Mouse (Mus musculus) monocyte, adult 5-6 weeks (primary cell): ENCODE results near the gene Vnn3. TPM values are rescaled to one million over a fixed set of nuclear protein-coding genes. Genes with fewer than 3 reads are reported as not detected.

Experiments
- ATAC-seq: fragments of 153-309, 156-312 bp; replicated peaks from 2 replicates; pipeline ENCODE4 v1.8.0; 2017; ENCODE audit warnings: mild to moderate bottlenecking; ENCODE audit not compliant: low TSS enrichment, insufficient number of reproducible peaks, severe bottlenecking, poor library complexity, low FRiP score
- total RNA-seq: library from RNA; stranded (forward); fragments of 200-1000, 200-491, 200-594 nt; gene quantifications from 3 replicates; pipeline ENCODE4 v1.2.3, GENCODE M21; 2017

Vnn3 gene
- 8.6 to 16.8 TPM (median 14.7 TPM) in 3 replicates for total RNA-seq

DNA sequence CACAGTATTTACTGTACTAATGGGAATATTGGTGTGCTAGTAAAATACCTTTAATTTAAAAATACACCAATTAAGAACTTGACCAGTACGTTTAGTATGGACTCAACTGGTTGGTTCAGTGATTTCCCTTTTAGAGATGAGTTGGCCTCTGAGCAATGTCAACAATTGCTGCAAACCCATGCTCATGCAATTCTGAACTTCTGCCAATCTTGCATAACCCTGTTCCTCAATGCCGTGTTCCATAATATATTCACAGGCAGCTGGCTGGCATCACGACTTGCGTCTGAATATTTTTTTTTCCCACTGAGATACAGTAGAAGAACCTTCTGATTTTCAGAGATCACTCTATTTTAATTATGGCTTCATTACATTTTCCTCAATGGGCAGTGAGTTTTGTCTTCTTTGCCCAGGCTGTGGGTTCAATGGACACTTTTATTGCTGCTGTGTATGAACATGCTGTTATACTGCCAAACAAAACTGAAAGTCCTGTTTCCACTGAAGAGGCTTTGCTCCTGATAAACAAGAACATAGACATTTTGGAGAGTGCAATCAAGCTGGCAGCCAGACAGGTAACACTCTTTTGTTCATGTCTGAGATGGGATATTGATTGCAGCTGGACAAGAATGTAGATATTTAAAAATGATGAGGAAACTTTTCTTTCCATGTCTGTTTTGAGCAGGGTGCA is at the start of gene Vnn3:
Gene Vnn3, plus strand, starts transcription at position 235 of the 685 bp plus-strand sequence.
- peak; percentile 94 for ATAC-seq

DNA sequence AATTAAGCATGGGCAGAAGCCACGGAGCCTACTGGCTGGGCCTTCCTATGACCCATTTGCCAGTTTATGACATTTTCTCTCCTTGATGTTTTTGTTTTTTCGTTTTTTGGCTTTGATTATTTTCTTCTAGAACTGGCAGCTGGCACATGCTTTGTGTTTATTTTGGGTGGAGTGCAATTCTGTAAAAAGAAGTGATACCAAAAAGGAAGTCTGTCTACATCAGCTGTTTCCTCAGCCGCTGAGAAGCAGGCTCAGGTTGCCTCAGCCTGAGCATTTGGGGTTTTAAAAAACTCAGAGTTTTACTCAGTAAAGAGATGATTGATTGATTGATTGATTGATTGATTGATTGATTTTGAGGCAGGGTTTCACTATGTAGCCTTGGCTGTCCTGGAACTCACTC is 48.4 kb upstream of the Vnn3 start:
- no peak for ATAC-seq

DNA sequence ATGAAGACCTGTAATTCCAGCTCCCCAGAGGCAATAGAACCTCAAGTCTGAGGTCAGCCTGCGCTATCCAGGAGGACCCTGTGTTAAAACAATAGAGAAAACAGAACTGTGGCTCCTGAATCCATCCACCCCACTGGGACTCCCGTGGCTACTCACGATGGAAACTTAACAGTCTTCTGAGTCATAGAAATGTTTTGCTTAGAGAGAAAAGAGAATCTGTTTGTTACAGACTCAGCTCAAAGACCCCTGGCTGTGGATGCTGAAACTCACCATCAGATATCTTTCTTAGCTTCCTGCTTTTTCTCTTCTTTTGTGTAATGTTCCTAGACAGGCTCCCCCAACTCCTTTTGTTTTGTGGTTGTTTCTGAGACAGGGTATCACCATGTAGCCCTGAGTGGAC is 46.6 kb upstream of the Vnn3 start:
- ATAC-seq, result no peak

GRCm38 (mm10) chr10:23806201-23806600 is 45.1 kb upstream of the Vnn3 start:
- no peak for ATAC-seq

GRCm38 (mm10) chr10:23811635-23812437 is 39.4 kb upstream of the Vnn3 start:
- no peak; the same call in 1 of the 2 replicates for ATAC-seq

GRCm38 (mm10) chr10:23812438-23812759 is 38.9 kb upstream of the Vnn3 start:
- ATAC-seq, result no peak

GRCm38 (mm10) chr10:23812852-23813766 is 38.2 kb upstream of the Vnn3 start:
- ATAC-seq, result no peak

- ATAC-seq, result no peak
Measured at GRCm38 (mm10) chr10:23815168-23815567, 36.1 kb upstream of the Vnn3 start.

DNA sequence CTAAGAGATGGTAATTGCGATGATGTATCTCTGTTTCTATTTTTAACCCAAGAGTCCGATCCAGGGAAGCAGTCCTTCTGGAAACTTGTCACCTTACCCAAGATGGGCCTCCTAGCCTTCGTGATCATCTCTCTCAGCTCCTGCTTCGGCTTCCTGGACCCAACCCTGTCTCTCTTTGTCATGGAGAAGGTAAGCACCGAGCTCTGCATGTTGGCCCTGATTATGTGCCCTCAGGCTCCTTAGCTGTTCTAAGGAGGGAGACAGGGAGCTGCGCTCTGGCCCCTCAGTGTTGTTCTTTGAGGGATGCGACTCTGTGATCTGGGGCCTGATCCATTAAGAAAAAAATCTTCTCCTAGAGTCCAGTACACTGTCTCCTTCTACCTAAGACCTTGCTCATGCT is 35.0 kb upstream of the Vnn3 start:
- no peak for ATAC-seq

GRCm38 (mm10) chr10:23826516-23826915 is 24.7 kb upstream of the Vnn3 start:
- no peak for ATAC-seq

DNA sequence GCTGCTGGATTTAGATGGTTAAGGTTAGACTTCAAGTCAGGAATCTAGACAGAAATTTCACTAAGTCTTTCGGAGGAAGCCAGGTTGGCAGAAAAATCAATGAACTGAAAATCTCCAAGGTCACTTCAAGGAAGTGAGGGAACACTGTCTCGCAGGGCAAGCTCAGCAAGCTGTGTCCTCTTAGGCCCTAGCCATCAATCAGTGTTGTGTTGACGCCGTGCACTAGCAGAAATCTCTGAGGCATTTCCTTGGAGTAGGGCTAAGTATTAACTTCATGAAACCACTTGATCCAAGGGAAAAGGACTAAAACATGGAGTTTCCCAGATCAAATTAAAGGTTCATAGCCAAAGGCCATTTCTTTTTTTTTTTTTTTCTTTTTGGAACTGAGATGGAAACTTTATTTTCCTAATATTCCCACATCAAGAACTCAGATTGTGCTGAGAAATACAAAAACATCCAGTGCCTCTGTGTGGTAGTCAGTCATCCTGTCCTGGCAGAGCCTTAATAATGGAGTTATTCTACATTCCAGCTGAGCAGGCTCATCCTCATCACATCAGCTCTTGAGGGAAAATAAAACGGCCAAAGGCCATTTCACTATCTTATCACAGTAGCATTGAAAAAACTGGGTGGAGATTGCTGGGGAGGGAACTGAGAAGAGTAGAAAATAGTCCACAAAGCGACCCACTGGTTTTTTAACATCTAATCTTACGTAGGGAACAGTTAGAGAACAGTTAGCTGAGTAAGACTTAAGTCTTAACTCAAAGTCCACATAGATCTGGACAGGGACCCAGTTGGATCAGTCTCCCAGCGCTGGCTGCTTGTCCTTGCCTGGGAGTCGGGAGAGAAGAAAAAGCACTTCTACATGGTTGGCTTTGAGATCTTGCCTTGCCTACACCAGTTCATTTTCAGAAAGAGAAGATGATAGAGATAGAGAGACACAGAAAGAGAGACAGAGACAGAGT is 15.0 kb upstream of the Vnn3 start:
- ATAC-seq, result no peak

DNA sequence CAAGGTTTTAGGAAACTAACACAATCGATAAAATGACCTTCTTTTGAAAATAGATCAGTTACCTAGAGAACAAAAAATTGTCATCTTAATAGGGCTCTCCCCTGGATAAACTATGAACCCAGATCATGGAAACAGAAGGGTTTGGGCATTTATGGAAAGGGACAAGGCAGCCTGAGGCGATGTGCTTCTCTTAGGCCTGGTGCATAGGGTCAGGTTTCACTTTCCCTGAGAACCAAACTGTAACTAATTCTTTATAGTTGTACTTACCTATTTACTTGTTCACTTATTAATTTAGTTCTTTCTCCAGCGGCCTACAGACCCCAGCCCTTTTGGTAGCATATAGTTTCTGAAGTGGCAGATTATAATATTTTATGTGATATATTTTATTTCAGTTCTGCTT is 14.1 kb upstream of the Vnn3 start:
- ATAC-seq, result no peak

- no peak for ATAC-seq
Measured at GRCm38 (mm10) chr10:23838910-23839309, 12.4 kb upstream of the Vnn3 start.

- ATAC-seq, result no peak
Measured at GRCm38 (mm10) chr10:23839368-23839767, 11.9 kb upstream of the Vnn3 start.

DNA sequence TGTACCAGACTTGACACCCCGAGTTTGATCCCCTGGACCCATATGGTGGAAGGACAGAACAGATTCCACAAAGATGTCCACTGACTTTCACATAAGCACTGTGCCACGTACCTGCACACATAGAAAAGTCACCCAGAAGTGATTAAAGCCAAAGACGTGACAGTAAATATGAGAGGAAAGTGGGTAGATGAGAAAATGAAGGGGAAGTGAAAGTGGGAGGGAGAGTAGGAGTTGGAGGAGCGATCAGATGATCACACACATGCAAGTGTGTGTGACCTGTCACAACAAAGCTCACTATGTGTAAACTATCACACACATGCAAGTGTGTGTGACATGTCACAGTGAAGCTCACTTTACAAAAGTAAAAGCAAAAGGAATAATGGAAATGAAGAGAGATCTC is 10.8 kb upstream of the Vnn3 start:
- peak; percentile 43; the same call in 1 of the 2 replicates for ATAC-seq

DNA sequence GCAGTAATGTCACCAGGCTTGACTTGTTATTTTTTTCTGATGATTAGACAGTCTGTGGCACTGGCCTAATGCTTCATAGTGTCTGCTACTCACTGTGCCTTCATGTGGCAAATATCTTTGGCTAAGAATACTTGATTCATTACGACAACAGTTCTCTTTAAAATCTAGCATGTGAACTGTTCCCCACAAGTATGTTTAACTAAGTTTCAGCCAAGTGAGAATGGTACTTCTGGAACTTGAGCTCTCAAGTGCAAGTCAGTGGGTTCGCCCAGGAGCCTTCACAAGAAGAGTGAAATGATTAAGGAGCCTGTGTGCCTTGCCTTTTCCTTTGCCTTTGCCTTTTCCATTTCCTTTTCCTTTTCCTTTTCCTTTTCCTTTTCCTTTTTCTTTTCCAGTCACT is 834 bp downstream of the Vnn3 start:
- ATAC-seq, result no peak

DNA sequence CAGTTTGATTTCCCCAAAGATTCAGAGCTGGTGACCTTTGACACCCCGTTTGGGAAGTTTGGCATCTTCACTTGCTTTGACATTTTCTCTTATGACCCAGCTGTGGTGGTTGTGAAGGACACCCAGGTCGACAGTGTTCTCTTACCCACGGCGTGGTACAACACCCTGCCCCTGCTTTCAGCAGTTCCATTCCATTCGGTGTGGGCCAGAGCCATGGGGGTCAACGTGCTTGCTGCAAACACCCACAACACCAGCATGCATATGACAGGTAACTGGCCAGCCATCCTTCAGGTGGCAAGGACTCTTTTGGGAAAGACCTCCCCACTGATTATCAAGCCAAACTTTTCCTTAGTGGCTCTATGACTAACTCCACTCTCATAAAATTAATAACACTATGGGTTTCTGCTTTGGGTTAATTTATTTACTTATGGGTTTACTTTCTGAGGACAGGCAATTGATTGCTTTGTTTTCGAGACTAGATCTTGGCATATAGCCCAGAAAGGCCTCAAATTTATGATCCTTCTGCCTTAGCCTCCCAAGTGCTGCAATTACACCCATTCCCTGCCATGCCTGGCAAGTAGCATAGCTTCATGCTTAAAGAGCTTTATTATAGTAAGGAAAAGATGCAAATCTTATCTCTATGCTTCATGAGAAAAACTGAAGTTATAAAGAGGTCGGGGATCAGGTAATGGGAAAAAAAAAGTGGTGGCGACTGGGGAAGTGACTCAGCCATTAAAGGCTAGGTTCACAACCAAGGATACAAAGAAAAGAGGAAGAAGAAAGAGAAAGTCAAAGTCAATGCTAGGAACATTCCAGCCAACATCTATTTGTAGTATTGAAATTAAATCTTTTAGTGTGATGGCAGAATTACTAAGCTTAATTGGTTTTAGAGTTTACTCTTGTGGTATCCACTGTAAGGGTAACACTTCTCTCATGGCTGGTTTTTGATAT is 13.4 kb downstream of the Vnn3 start:
- ATAC-seq, result no peak
